Mouse (Mus musculus) left cerebral cortex, adult 18-20 months (tissue): ENCODE measurements at regions not wholly inside any gene's neighbourhood (a gene's known extent, or its start where the extent isn't known, plus 50 kb on each side); places are given as distances from the start of the nearest gene placed in this dataset.

Source experiments
- DNase-seq, 2 experiments: peaks; one replicate each; pipeline ENCODE4 v3.0.0; 2021 to 2022; ENCODE audit warnings: low spot score in 2 of 2, mixed read lengths in 1 of 2

- no peak for DNase-seq
Observed at GRCm38 (mm10) chr2:166275398-166275797, 119.9 kb upstream of the Sulf2 start.

GRCm38 (mm10) chr2:166274016-166274346, 118.5 kb upstream of the Sulf2 start:
- DNase-seq = no peak

GRCm38 (mm10) chr2:166273312-166274015, 118.0 kb upstream of the Sulf2 start:
- DNase-seq = no peak

DNA sequence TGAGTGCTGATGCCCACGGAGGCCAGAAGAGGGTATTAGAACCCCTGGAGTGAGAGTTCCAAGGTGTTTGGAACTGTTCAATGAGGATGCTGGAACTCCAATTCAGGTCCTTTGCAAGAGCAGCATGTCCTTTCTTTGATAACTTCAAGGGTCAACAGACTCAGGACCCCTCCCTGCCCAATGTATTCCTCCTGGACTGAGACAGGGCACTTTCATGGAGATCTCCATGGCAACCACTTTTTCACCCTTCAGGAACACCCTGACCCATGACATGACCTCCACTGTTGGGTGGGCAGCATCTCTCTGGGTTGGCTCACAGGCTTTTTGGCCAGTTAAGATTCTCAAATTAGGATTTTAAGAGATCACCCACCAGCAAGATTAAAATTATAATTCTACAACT, 117.4 kb upstream of the Sulf2 start:
- DNase-seq = no peak

- no peak for DNase-seq
Observed at GRCm38 (mm10) chr2:166272190-166272543, 116.7 kb upstream of the Sulf2 start.

DNA sequence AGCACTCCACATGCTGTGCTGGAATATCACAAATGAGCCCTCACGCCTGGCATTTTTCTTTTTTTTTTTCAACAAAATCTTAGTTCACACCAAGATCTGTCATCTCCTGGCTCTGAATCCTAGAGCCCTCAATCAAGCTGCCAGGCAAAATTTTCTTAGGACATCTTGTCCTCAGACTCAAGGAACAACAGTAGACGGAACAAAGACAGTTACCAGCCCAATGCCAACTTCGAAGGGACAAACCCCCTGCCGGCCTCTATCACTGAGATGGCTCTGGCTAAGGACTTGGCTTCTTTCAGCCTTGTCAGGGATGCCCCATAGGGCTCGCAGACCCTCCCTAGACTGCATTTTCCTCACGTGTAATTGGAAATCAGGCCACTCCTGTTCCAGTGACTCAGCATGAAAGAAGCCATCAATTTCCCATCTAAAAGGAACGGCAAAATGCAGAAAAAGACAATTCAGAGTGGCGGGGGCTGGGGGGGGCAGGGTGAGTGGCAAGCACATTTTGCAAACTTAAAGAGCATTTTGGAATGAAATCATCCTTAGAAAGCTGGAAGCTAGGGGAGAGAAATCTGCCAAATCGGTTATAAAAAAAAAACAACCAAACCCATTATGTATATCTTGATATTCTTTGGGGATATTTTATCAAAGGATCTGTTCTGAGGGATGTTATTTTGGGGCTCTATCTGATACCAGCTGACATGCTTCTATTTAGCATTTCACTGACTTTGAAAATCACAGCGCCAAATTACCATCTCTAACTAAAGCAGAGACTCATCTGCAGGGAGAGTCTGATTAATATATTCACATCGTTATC, 116.1 kb upstream of the Sulf2 start:
- DNase-seq = no peak

- no peak for DNase-seq
Observed at GRCm38 (mm10) chr2:166270007-166270406, 114.5 kb upstream of the Sulf2 start.

DNA sequence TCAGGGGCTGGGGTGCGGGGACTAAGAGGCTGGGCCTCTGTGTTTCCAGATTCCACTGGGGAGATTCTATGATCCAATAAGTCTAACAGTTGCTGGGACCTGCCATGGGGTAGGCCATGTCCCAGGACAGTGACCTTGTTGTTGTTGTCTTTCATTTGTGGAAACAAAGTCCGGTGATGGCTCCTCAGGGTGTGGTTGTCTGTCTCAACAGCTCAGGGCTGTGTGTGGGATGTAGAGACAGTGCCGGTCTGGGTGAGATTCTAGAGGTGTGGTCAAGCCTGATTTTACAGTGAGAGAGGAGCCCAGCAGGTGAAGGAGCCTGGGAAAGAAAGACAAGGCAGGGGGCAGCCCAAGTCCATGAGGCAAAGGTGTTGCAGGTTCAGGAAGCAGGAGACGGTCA, 111.5 kb upstream of the Sulf2 start:
- no peak for DNase-seq

DNA sequence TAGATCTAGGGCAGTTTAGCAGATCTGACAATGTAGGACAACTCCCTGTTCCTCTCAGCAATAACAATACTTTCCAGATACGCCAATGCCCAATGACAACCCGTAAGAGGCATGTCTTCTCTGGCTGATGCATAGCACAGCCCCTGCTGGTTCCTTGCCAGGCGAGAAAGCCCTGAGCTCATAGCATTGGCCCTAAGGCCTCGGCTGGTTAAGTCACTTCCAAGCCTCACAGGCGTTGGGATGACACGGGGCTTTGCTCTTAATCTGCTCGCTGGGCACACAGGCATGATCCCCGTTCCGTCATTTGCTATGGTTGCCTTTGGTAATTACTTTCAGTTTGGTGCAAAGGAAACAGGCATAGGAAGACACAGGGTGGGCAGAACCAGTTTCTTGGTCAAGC, 111.0 kb upstream of the Sulf2 start:
- no peak for DNase-seq

- DNase-seq = no peak
Observed at GRCm38 (mm10) chr2:166264756-166265155, 109.3 kb upstream of the Sulf2 start.

DNA sequence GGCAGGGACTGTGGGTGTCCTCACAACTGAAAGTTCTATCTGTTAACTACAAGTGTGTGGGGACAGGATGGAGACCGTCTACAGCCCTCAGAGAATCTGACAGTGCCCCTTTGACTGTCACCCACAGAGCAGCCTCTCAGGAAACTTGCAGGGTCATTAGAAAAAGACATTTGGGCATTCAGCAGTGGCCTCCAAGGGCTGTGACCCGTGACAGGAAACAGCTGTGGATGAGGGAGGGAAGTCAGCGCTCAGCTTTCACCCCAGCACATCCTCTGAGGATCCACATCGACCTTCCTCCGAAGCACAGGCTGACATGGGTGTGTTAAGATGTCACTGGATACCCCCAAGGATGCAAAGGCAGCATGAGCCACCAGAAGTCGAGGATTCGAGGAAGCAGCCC, 106.3 kb upstream of the Sulf2 start:
- no peak for DNase-seq

GRCm38 (mm10) chr2:166261065-166261464, 105.6 kb upstream of the Sulf2 start:
- no peak for DNase-seq

GRCm38 (mm10) chr2:166258771-166259180, 103.3 kb upstream of the Sulf2 start:
- no peak for DNase-seq

DNA sequence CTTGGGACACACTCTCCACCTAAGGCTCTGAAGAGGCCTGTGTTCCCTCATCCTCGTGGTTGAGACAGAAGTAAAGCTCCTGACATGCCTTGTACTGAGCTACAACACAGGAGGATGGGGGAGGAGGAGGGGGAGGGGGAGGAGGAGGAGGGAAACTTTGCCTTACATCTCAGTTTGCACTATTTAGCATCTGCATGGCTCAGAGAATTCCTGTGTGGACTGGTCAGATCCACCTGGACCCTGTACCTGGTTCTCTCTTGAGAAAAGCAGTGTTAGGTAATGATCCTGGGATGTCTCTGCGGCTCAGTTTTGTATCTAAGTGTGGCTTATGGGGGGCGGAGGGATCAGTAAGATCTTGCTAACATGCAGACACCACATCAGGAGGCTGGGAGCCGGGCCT, 102.2 kb upstream of the Sulf2 start:
- no peak for DNase-seq

DNA sequence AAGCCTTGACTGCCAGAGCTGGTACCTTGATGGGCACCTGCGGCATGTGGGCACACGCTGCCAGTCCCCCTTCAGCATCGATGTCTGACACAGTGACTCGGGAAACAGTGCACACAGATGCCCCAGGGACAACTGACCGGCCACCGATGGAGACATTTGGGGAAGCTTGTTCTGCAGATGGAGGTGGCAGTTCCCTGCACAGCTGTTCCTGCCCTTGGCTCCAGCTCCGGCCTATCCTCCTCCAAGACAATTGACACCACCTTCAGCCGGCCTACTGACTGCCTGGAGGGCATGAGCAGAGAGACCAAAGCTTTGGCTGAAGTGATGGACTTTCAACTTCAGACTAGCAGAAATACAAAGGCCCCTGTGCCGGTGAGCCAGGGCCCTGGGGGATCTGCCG, 100.7 kb upstream of the Sulf2 start:
- DNase-seq = no peak

- DNase-seq = no peak
Observed at GRCm38 (mm10) chr2:166254581-166254980, 99.1 kb upstream of the Sulf2 start.

GRCm38 (mm10) chr2:166252107-166252506, 96.6 kb upstream of the Sulf2 start:
- no peak for DNase-seq

- DNase-seq = no peak
Observed at GRCm38 (mm10) chr2:166251421-166251820, 96.0 kb upstream of the Sulf2 start.

- no peak for DNase-seq
Observed at GRCm38 (mm10) chr2:166250571-166250970, 95.1 kb upstream of the Sulf2 start.

DNA sequence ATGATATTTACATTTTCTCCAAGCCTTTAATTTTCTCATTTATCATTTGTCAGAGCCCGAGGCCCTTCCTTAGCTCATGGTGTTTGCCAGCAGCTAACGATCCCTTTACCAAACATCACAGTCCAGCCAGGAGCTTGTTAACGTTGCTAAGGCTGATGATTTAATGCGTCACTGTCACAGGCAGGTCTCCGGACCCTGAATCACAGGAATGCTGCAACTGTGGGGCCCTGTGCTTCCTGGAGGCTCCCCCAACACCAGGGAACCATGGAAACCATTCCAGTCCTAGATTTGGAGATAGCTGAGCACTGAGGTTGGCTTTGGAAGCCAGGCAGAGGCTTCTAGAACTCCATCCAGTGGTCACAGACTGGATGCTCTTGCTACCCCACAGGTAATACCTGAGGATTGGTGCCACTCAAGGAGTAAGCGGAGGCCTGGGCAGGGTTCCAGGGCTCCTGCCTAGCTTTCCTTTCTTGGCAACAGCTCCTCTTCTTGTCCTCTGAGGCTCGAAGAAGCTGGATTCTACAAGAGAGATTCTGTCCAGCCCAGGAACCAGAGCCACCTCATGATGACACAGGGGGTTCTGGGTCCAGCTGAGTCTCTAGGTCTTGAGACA, 94.0 kb upstream of the Sulf2 start:
- DNase-seq = no peak

- DNase-seq = no peak
Observed at GRCm38 (mm10) chr2:166246401-166247189, 91.1 kb upstream of the Sulf2 start.

DNA sequence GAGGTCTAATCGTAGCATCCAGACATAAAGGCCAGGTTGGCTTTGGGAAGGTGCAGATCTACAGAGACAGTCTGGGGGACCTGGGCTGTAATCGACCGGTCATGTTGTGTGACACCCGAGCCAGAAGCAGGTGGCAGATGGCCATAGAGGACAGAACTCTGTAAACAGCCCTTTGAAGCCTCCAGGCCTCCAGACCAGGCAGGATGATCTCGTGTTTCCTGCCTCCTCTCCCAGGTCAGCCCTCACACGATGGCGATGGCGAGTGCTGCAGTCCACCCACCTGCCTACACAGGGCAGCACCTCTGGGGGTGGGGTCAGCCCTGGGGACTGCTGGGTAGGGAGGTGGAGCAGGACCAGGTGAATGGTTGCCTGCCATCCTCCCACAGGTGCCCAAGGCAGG, 89.8 kb upstream of the Sulf2 start:
- DNase-seq = no peak
